Mouse (Mus musculus) spleen, adult 2 months (tissue): Measurements from ENCODE around the gene Ccdc162.

Experiments
- CTCF ChIP-seq: fragments of 200-500 bp; IDR thresholded peaks from 2 replicates; pipeline ENCODE4 v1.5.1; 2011; ENCODE audit warnings: mild to moderate bottlenecking, inconsistent platforms; ENCODE audit not compliant: insufficient read depth, insufficient read length, insufficient replicate concordance; ENCODE audit errors: extremely low read depth
- POLR2A ChIP-seq: fragments of 200-500 bp; IDR thresholded peaks from 2 replicates; pipeline ENCODE4 v1.6.1; 2011; ENCODE audit warnings: low read depth, low read length, inconsistent platforms

DNA sequence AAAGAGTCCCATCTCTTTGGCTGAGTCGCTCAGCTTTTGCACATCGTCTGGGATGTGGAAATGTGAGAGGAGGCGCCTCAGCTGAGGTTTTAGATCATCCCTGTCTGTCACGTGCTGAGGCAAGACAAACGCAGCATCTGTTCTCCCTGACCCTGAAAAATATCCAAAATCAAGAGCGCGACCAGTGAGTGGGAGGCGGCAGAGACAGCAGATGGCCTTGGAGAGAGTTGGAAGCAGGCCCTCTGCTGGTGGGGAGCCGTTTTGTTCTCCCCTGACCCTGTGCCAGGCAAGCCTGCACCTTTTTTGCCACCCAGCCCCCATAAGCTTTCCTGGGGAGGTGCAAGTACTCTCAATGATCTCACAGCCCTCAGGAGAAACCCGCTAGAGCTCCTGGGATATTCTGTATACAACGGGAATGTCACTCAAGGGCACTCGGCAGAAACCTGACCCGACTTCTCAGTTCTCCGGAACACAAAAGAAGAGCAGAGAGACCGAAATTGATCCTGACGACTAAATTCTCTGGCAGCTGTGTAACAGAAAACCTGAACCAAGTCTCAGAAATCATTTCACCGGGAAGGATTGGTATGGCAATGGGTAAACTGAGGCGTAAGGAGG lies 37.6 kb downstream of the Ccdc162 start:
- TF ChIP-seq POLR2A (no peak), CTCF (peak; percentile 81)
